Comparison of ENCODE assay signal across 7 mouse cellular contexts in the genomic region with DNA sequence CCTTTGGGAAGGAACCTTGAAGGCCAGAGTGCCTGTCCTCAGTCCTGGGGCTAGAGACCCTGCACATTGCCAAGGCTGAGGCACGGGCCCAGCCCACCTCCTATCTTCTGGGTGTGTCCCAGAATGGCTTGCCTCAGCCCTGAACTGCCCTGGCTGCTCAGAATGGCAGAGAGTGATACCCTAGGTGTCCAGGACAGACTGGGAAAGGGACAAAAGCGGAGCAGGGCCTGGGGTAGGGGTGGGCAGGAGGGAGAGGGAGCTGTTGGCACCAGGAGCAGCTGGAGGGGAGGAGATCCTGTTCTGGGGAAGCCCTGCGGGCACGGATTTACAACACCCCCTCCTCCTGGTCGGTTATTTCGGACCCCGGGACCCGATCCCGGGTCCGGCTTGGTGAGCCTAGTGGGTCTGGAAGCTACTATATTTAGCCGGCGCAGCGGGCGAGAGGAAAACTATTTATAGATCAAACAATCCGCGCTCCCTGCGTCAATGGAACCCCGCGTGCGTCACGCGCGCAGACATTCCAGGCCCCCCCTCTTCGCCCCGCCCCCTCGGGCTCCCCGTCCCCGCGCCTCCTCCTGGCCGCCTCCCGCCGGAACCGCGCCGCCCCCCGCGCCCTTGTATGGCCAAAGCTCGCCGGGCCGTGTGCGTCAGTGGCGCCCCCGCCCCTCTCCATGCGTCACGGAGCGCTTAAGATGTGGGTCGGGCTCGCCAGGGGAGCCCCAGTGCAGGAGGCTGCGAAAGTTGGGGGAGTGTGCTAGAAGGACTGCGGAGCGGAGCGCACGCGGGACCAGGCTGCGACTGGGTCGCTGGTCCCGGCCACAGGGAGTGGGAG. TPM values are rescaled to one million over a fixed set of nuclear protein-coding genes. Genes with fewer than 3 reads are reported as not detected.
A peak's percentile ranks its signal among the peaks of the same experiment; 100 is the strongest.
DNase-seq lines count a peak whose midpoint lies in the region; ATAC-seq and TF ChIP-seq lines count a peak whose summit lies in the region.

No protein-coding gene starts in this region.

- H3K9me3 ChIP-seq in embryonic facial prominence, embryonic 11.5 days (replicated peaks; ENCODE audit: control insufficient read depth, low read length): no peaks in the 10 kb centered on the region
- H3K9me3 ChIP-seq in limb, embryonic 14.5 days (ENCODE audit: control insufficient read depth, low read length): no peaks in the 10 kb centered on the region
- no peaks in the 10 kb centered on the region for H3K9me3 ChIP-seq in midbrain, embryonic 16.5 days (replicated peaks; ENCODE audit: control insufficient read depth, low read length, poor library complexity, severe bottlenecking)

- TF ChIP-seq POLR2A in limb, embryonic 14.5 days (IDR thresholded peaks at IDR 0.05; ENCODE audit: borderline replicate concordance, extremely low read depth, insufficient read depth, insufficient read length): 0 out of 2 replicates have a peak, but pooled peaks have one; percentile 51
- peak; percentile 83 for TF ChIP-seq POLR2A in spleen, adult 2 months (IDR thresholded peaks at IDR 0.05; ENCODE audit: low read depth, low read length)

- under 1% methylated on average over 52 of the region's 57 CpGs for WGBS in embryonic facial prominence, embryonic 11.5 days
- WGBS in limb, embryonic 14.5 days: under 1% methylated on average over 30 of the region's 57 CpGs
- WGBS in midbrain, embryonic 16.5 days: under 1% methylated on average over 50 of the region's 57 CpGs
- 4% methylated on average over 57 of the region's 57 CpGs for WGBS in spleen, adult 2 months

- peak overlapping the region; percentile 95 for H3K4me2 ChIP-seq in embryonic facial prominence, embryonic 11.5 days (ENCODE audit: low read depth, low read length)
- H3K4me2 ChIP-seq in limb, embryonic 14.5 days (replicated peaks; ENCODE audit: low read depth, low read length, severe bottlenecking): peak overlapping the region; percentile 92
- peak overlapping the region; percentile 90 for H3K4me2 ChIP-seq in midbrain, embryonic 16.5 days (ENCODE audit: low read length)

- DNase-seq in adrenal gland, postnatal 10 days: peak; percentile 99
- DNase-seq in embryonic facial prominence, embryonic 11.5 days (ENCODE audit: low spot score): peak; percentile 90
- DNase-seq in heart, adult 8-10 months (ENCODE audit: low spot score): peak; percentile 94
- peak; percentile 89 for DNase-seq in kidney, adult 9 months
- DNase-seq in limb, embryonic 14.5 days (ENCODE audit: low spot score): peak; percentile 91
- DNase-seq in spleen, adult 2 months (ENCODE audit: low read depth in 1 of 2, low spot score in 2 of 2): peak; percentile 85 to 87

- 0 out of 2 replicates have a peak overlapping the region, but pooled peaks have one; percentile 35 for H3K27ac ChIP-seq in embryonic facial prominence, embryonic 11.5 days (replicated peaks; ENCODE audit: low read depth, low read length)
- peak overlapping the region; percentile 67 for H3K27ac ChIP-seq in limb, embryonic 14.5 days (replicated peaks; ENCODE audit: low read depth, low read length)
- no peak overlapping the region for H3K27ac ChIP-seq in midbrain, embryonic 16.5 days (ENCODE audit: low read length)
- H3K27ac ChIP-seq in spleen, adult 2 months (ENCODE audit: insufficient read depth, low read length): peak overlapping the region; percentile 27

- H3K9ac ChIP-seq in embryonic facial prominence, embryonic 11.5 days (replicated peaks; ENCODE audit: low read length): peak overlapping the region; percentile 66
- H3K9ac ChIP-seq in limb, embryonic 14.5 days (ENCODE audit: low read depth, low read length, severe bottlenecking): peak overlapping the region; percentile 67
- H3K9ac ChIP-seq in midbrain, embryonic 16.5 days (ENCODE audit: low read depth, low read length): peak overlapping the region; percentile 59

- ATAC-seq in embryonic facial prominence, embryonic 11.5 days (replicated peaks; ENCODE audit: insufficient number of reproducible peaks, low FRiP score, low TSS enrichment, low read depth): peak; percentile 80
- ATAC-seq in limb, embryonic 14.5 days (ENCODE audit: low FRiP score, low read depth): peak; percentile 91
- ATAC-seq in midbrain, embryonic 16.5 days: peak; percentile 76

- TF ChIP-seq CTCF in spleen, adult 2 months (IDR thresholded peaks at IDR 0.05; ENCODE audit: extremely low read depth, insufficient read depth, insufficient read length, insufficient replicate concordance): no peak

- peaks cover 3% of the 10 kb centered on the region; the same call in 1 of the 2 replicates for H3K4me1 ChIP-seq in embryonic facial prominence, embryonic 11.5 days (ENCODE audit: control insufficient read depth, insufficient read depth, low read length)
- peaks cover 29% of the 10 kb centered on the region for H3K4me1 ChIP-seq in limb, embryonic 14.5 days (ENCODE audit: control insufficient read depth, insufficient read depth, low read length)
- peaks cover 13% of the 10 kb centered on the region for H3K4me1 ChIP-seq in midbrain, embryonic 16.5 days (ENCODE audit: control insufficient read depth, insufficient read depth, low read length)
- H3K4me1 ChIP-seq in spleen, adult 2 months (ENCODE audit: control insufficient read depth, insufficient read depth, insufficient read length): peaks cover 38% of the 10 kb centered on the region

- H3K27me3 ChIP-seq in embryonic facial prominence, embryonic 11.5 days (ENCODE audit: control insufficient read depth, insufficient read depth, low read length): peaks cover 3% of the 10 kb centered on the region; the same call in 1 of the 2 replicates
- H3K27me3 ChIP-seq in limb, embryonic 14.5 days (ENCODE audit: control insufficient read depth, insufficient read depth, low read length): no peaks in the 10 kb centered on the region
- H3K27me3 ChIP-seq in midbrain, embryonic 16.5 days (ENCODE audit: control insufficient read depth, insufficient read depth, low read depth, low read length): peaks cover 16% of the 10 kb centered on the region
- H3K27me3 ChIP-seq in spleen, adult 2 months (ENCODE audit: control insufficient read depth, insufficient read depth, low read length): no peaks in the 10 kb centered on the region

- H3K36me3 ChIP-seq in embryonic facial prominence, embryonic 11.5 days (replicated peaks; ENCODE audit: control insufficient read depth, insufficient read depth, low read depth, low read length): no peaks in the 10 kb centered on the region
- H3K36me3 ChIP-seq in limb, embryonic 14.5 days (ENCODE audit: control insufficient read depth, insufficient read depth, low read length): peaks cover 14% of the 10 kb centered on the region
- peaks cover 4% of the 10 kb centered on the region; the same call in 1 of the 2 replicates for H3K36me3 ChIP-seq in midbrain, embryonic 16.5 days (ENCODE audit: control insufficient read depth, insufficient read depth, low read length)
- peaks cover 14% of the 10 kb centered on the region for H3K36me3 ChIP-seq in spleen, adult 2 months (ENCODE audit: control insufficient read depth, insufficient read depth, low read length)

- H3K4me3 ChIP-seq in embryonic facial prominence, embryonic 11.5 days (ENCODE audit: low read depth, low read length): peak overlapping the region; percentile 36
- peak overlapping the region; percentile 48 for H3K4me3 ChIP-seq in limb, embryonic 14.5 days (replicated peaks; ENCODE audit: low read length)
- peak overlapping the region; percentile 52 for H3K4me3 ChIP-seq in midbrain, embryonic 16.5 days (ENCODE audit: low read depth, low read length)
- peak overlapping the region; percentile 66 for H3K4me3 ChIP-seq in spleen, adult 2 months (ENCODE audit: extremely low read depth, insufficient read depth, insufficient read length)

RNA-seq across cellular contexts. Expression of a gene that starts 12.3 kb away (rescaled TPM):
- 100 to 1,000 TPM in 1 of 2 experiments, 10 to 100 TPM in 1; 95.8 to 589 TPM for total RNA-seq in adrenal gland, postnatal 10 days (2021)
- 2.2 and 3.0 TPM in 2 replicates for polyA plus RNA-seq in embryonic facial prominence, embryonic 11.5 days (2014; fragmentation: Nextera tagmentation; extraction: Ambion mirVana)
- total RNA-seq in heart, adult 8-10 months (2022): 10 to 100 TPM in 3 of 4 experiments, 1 to 10 TPM in 1; 7.0 to 23.9 (median 12.6) TPM
- 19.6 and 31.2 TPM in 2 replicates for polyA plus RNA-seq in limb, embryonic 14.5 days (2012; rRNA removed)
- 9.9 and 10.5 TPM in 2 replicates for polyA plus RNA-seq in limb, embryonic 14.5 days (2014; fragmentation: Nextera tagmentation; extraction: Ambion mirVana)
- 5.0 and 6.4 TPM in 2 replicates for polyA plus RNA-seq in midbrain, embryonic 16.5 days (2015; fragmentation: Nextera tagmentation; extraction: Ambion mirVana)
- 50.3 and 63.8 TPM in 2 replicates for polyA plus RNA-seq in spleen, adult 2 months (2012; rRNA removed)

RNA-seq across cellular contexts. Expression of a gene that starts 17.7 kb away (rescaled TPM):
- 100 to 1,000 TPM in 1 of 2 experiments, 10 to 100 TPM in 1; 36.6 to 103 TPM for total RNA-seq in adrenal gland, postnatal 10 days (2021)
- 63.8 and 65.8 TPM in 2 replicates for polyA plus RNA-seq in embryonic facial prominence, embryonic 11.5 days (2014; fragmentation: Nextera tagmentation; extraction: Ambion mirVana)
- 10 to 100 TPM; 21.1 to 25.4 (median 21.4) TPM for total RNA-seq in heart, adult 8-10 months (2022)
- polyA plus RNA-seq in limb, embryonic 14.5 days (2012; rRNA removed): 42.9 and 47.2 TPM in 2 replicates
- polyA plus RNA-seq in limb, embryonic 14.5 days (2014; fragmentation: Nextera tagmentation; extraction: Ambion mirVana): 53.3 and 56.0 TPM in 2 replicates
- polyA plus RNA-seq in midbrain, embryonic 16.5 days (2015; fragmentation: Nextera tagmentation; extraction: Ambion mirVana): 74.8 and 79.8 TPM in 2 replicates
- 24.5 and 29.4 TPM in 2 replicates for polyA plus RNA-seq in spleen, adult 2 months (2012; rRNA removed)

RNA-seq across cellular contexts. Expression of a gene that starts 26.7 kb away (rescaled TPM):
- total RNA-seq in adrenal gland, postnatal 10 days (2021): 1 to 10 TPM; 1.0 to 2.4 TPM
- polyA plus RNA-seq in embryonic facial prominence, embryonic 11.5 days (2014; fragmentation: Nextera tagmentation; extraction: Ambion mirVana): 1.6 and 1.7 TPM in 2 replicates
- 1 to 10 TPM in 3 of 4 experiments, under 1 TPM in 1; 0.54 to 2.1 (median 1.1) TPM for total RNA-seq in heart, adult 8-10 months (2022)
- 1.0 and 2.2 TPM in 2 replicates for polyA plus RNA-seq in limb, embryonic 14.5 days (2012; rRNA removed)
- 0.74 and 1.8 TPM in 2 replicates for polyA plus RNA-seq in limb, embryonic 14.5 days (2014; fragmentation: Nextera tagmentation; extraction: Ambion mirVana)
- polyA plus RNA-seq in midbrain, embryonic 16.5 days (2015; fragmentation: Nextera tagmentation; extraction: Ambion mirVana): 0.19 and 0.26 TPM in 2 replicates
- 0.12 and 0.25 TPM in 2 replicates for polyA plus RNA-seq in spleen, adult 2 months (2012; rRNA removed)

RNA-seq across cellular contexts. Expression of a gene that starts 42.4 kb away (rescaled TPM):
- 10 to 100 TPM; 16.4 to 24.0 TPM for total RNA-seq in adrenal gland, postnatal 10 days (2021)
- 5.6 and 6.0 TPM in 2 replicates for polyA plus RNA-seq in embryonic facial prominence, embryonic 11.5 days (2014; fragmentation: Nextera tagmentation; extraction: Ambion mirVana)
- 10 to 100 TPM in 1 of 4 experiments, 1 to 10 TPM in 3; 7.6 to 10.2 (median 9.5) TPM for total RNA-seq in heart, adult 8-10 months (2022)
- 20.5 and 25.8 TPM in 2 replicates for polyA plus RNA-seq in limb, embryonic 14.5 days (2012; rRNA removed)
- polyA plus RNA-seq in limb, embryonic 14.5 days (2014; fragmentation: Nextera tagmentation; extraction: Ambion mirVana): 7.4 and 7.5 TPM in 2 replicates
- 0.95 and 1.1 TPM in 2 replicates for polyA plus RNA-seq in midbrain, embryonic 16.5 days (2015; fragmentation: Nextera tagmentation; extraction: Ambion mirVana)
- polyA plus RNA-seq in spleen, adult 2 months (2012; rRNA removed): 5.6 and 6.5 TPM in 2 replicates
